Mouse (Mus musculus): Measurements from ENCODE around the gene Ybx2. TPM values are rescaled to one million over a fixed set of nuclear protein-coding genes. Genes with fewer than 3 reads are reported as not detected.

Gene Ybx2
- polyA plus RNA-seq, 1 experiment, result 76.4 TPM

DNA sequence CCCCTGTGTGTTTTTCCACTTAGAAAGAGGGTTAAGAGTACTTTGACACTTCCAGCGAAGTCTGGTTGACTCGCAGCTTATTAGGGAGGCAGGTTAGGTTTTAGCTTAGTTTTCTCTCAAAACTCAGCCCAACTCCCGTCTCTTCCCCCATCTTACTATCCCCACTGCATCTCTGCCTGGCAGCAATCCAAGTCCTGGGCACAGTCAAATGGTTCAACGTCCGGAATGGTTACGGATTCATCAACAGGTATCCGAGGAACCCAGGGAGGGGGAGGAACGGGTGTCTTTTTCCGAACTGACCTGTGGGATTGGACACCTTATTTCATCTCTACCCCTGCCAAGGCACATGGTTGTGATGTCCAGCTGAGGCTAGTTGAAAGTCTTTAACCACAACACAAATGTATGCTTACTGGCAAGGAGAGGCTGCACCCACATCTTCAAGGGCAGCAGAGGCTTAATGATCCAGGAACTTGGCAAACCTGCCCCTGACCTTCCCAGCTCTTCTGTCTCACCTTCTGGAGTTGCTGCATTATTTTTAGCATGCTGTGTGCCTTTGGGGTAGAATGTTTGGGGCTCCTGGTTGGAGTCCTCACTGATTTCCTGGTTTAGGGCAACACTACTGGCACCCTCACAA is 1.2 kb downstream of the Ybx2 start:
- Histone ChIP-seq H3K4me3 (ENCODE audit: insufficient read depth, low read depth, low read length) (peak overlapping the region; percentile 46), H3K27ac (replicated peaks; ENCODE audit: low read depth, low read length) (peak overlapping the region; percentile 47), H3K4me1 (ENCODE audit: control insufficient read depth, insufficient read depth, insufficient read length, low read length) (peaks cover 12% of the 10 kb centered on the region)

- 0 out of 2 replicates have a peak overlapping the region, but pooled peaks have one; percentile 46 for H3K4me3 ChIP-seq (ENCODE audit: insufficient read depth, low read depth, low read length)
- H3K4me1 ChIP-seq (ENCODE audit: control insufficient read depth, insufficient read depth, insufficient read length, low read length), result peaks cover 12% of the 10 kb centered on the region
- H3K27ac ChIP-seq (replicated peaks; ENCODE audit: low read depth, low read length), result peak overlapping the region; percentile 88
These were observed 1.8 kb downstream of the Ybx2 start for GRCm38 (mm10) chr11:69937385-69937784.

DNA sequence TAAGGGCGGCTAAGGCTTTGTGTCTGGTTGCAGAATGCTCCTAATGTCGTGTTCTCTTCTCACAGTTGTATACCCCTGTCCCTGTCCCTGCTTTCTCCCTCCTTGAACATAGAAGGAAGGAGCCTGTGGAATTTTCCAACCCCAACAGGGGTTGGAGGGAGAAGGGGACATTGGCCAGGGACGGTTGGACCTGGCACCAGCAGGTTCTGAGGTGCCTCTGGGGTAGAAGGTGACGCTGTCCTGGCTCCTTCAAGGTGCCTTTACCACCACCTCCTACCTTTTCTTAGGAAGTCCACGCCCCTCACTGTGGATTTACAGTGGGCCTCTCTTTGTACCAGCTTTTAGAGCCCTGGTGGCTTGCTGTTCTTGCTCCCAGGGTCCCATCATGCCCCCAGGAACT is 2.2 kb downstream of the Ybx2 start:
- Histone ChIP-seq H3K4me3 (ENCODE audit: insufficient read depth, low read depth, low read length) (no peak overlapping the region), H3K27ac (replicated peaks; ENCODE audit: low read depth, low read length) (peak overlapping the region; percentile 88), H3K4me1 (ENCODE audit: control insufficient read depth, insufficient read depth, insufficient read length, low read length) (peaks cover 12% of the 10 kb centered on the region)

DNA sequence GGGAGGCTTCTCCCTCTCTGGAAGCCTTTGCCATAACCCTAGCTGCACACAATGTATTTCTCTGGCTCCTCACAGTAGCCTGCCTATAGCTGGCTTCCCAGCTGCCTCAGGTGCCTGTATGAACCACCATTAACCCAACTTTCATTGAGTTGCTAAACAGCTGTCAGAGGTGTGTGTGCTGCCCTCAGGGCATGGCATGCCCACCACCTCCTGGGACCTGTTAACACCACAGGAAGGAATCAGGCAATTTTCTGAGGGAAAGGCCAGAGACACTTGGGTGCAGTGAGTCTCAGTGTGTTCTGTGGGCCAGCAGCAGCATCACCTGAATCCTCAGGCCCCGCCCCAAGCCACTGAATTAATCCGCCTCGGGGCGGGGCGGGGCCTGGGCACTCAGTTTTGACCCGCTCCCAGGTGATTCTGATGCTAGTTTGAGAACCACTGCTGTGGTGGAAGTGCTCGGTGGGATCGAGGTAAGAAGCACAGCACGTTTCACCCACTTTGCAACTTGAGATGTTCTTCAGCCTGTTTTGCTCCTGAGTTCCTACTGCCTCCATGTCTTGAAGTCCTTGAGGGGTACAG is 2.9 kb downstream of the Ybx2 start:
- H3K27ac ChIP-seq (replicated peaks; ENCODE audit: low read depth, low read length), result peak overlapping the region; percentile 88
- peaks cover 12% of the 10 kb centered on the region for H3K4me1 ChIP-seq (ENCODE audit: control insufficient read depth, insufficient read depth, insufficient read length, low read length)

GRCm38 (mm10) chr11:69939181-69939580 is 3.6 kb downstream of the Ybx2 start:
- Histone ChIP-seq H3K27ac (replicated peaks; ENCODE audit: low read depth, low read length) (peak overlapping the region; percentile 72), H3K4me1 (ENCODE audit: control insufficient read depth, insufficient read depth, insufficient read length, low read length) (peaks cover 12% of the 10 kb centered on the region), H3K4me3 (ENCODE audit: insufficient read depth, low read depth, low read length) (no peak overlapping the region)

More for the DNA sequence above, 2.9 kb downstream of the Ybx2 start:
- no peak overlapping the region for H3K4me3 ChIP-seq (ENCODE audit: insufficient read depth, low read depth, low read length)

GRCm38 (mm10) chr11:69939731-69940130 is 4.1 kb downstream of the Ybx2 start:
- peak overlapping the region; percentile 72 for H3K27ac ChIP-seq (replicated peaks; ENCODE audit: low read depth, low read length)
- H3K4me3 ChIP-seq (ENCODE audit: insufficient read depth, low read depth, low read length), result no peak overlapping the region
- peaks cover 15% of the 10 kb centered on the region for H3K4me1 ChIP-seq (ENCODE audit: control insufficient read depth, insufficient read depth, insufficient read length, low read length)

- Histone ChIP-seq H3K27ac (replicated peaks; ENCODE audit: low read depth, low read length) (no peak overlapping the region), H3K4me3 (ENCODE audit: insufficient read depth, low read depth, low read length) (no peak overlapping the region), H3K4me1 (ENCODE audit: control insufficient read depth, insufficient read depth, insufficient read length, low read length) (peaks cover 24% of the 10 kb centered on the region)
These were observed 5.4 kb downstream of the Ybx2 start for GRCm38 (mm10) chr11:69940962-69941361.

DNA sequence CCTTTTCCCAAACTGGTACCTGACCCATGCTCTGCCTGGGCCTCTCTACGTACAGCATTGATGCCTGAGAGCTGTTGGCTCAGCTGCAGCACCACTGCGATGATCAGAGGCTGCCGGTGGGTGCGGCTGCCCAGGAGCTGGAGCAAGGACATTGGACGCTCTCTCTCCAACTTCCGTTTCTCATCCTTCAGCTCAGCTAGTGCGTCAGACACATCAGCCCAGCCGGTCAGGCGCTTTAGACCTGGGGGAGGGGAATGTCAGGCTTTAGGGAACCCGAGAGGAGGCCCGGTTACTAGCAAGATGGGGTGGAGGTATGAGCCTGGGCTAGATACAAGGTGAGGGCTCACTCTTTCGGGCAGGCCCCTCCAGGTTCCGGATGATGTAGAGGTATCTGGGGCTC is 9.6 kb downstream of the Ybx2 start:
- peak overlapping the region; percentile 92 for H3K27ac ChIP-seq (replicated peaks; ENCODE audit: low read depth, low read length)
- H3K4me3 ChIP-seq (ENCODE audit: insufficient read depth, low read depth, low read length), result peak overlapping the region; percentile 77
- H3K4me1 ChIP-seq (ENCODE audit: control insufficient read depth, insufficient read depth, insufficient read length, low read length), result peaks cover 11% of the 10 kb centered on the region; the same call in 1 of the 2 replicates

DNA sequence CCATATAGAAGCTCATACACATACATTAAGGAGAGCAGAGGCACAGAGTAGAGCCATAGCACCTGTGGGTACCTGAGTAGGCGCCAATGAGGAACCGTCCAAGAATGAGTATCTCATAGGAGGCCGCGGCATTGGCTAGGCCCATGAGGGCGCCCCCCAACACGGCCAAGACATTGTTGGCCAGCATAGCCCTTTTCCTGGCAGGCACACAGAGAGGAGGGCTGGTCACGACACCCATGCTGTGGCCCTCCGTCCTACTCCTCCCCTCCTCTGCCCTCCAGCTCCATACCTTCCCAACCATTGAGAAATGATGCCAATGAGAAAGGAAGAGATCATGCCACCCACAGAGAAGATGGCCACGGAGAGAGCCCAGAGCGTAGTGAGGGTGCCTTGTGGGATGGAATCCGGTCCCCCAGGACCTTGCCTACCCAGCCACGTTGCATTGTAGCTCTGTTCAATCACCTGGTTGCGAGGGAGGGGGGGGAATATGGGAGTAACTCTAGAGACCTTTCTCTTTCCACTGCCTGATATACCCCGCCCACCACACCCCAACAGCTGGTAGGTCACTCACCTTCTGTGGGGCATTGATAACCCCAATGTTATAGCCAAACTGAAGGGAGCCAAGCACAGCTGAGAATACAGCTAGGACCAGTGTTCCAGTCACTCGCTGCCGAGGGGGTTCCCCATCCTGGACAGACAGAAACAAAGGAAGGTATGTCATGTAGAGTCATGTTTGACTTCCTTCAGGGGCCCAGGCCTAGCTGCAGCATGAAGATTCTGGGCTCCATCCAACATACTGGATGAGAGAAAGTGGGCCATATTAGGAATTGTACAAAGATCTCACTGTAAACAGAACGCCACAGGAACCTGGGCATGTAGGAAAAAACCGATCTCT is 10.6 kb downstream of the Ybx2 start:
- Histone ChIP-seq H3K4me1 (ENCODE audit: control insufficient read depth, insufficient read depth, insufficient read length, low read length) (peaks cover 11% of the 10 kb centered on the region; the same call in 1 of the 2 replicates), H3K27ac (replicated peaks; ENCODE audit: low read depth, low read length) (peak overlapping the region; percentile 92)

DNA sequence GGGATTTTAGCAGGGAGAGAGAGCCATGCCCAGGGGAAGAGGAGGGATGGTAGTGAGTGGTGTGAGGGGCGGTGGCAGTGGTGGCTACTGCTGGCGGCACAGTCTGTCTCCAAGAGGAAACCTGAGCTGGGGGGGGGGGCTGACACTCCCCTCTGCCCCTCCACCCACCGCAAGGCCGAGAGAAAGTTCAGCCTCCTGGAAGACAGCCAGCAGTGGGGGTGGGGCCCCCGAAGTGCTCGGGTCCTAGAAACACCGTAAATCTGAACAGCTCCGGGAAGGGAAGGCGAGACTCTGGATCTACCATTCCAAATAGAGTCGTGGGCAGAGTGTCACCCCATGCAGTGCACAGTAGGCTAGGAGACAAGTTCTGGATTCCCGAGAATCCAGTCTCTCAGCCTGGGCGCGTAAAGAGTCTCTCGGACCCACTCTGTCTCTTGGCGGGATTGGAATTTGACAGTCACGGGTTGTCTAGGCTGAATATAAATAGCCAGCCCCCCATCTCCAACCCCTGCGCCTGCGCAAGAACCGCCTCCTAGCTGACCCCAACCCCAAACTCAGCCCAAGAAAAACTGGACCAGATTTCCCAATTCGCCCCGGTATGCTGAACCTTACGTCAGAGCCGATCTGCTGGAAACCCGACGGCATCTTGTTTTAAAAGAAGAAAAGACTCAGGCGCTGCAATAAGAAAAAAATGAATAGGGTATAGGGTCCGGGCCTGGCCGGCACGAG is 11.9 kb downstream of the Ybx2 start:
- peaks cover 11% of the 10 kb centered on the region; the same call in 1 of the 2 replicates for H3K4me1 ChIP-seq (ENCODE audit: control insufficient read depth, insufficient read depth, insufficient read length, low read length)
- H3K4me3 ChIP-seq (ENCODE audit: insufficient read depth, low read depth, low read length), result peak overlapping the region; percentile 77
- H3K27ac ChIP-seq (replicated peaks; ENCODE audit: low read depth, low read length), result peak overlapping the region; percentile 92

More for the DNA sequence above, 10.6 kb downstream of the Ybx2 start:
- peak overlapping the region; percentile 77 for H3K4me3 ChIP-seq (ENCODE audit: insufficient read depth, low read depth, low read length)

- Histone ChIP-seq H3K27ac (replicated peaks; ENCODE audit: low read depth, low read length) (peak within 1 kb of the TSS; percentile 92), H3K4me1 (ENCODE audit: control insufficient read depth, insufficient read depth, insufficient read length, low read length) (peaks cover 11% of the 10 kb centered on the region; the same call in 1 of the 2 replicates), H3K4me3 (ENCODE audit: insufficient read depth, low read depth, low read length) (peak within 1 kb of the TSS; percentile 77)
These were observed 12.6 kb downstream of the Ybx2 start, which contains the start of gene Slc2a4 for GRCm38 (mm10) chr11:69948066-69948762. Slc2a4 (minus strand) TSS chr11:69948188.

GRCm38 (mm10) chr11:69948763-69949150 is 13.2 kb downstream of the Ybx2 start:
- Histone ChIP-seq H3K4me1 (ENCODE audit: control insufficient read depth, insufficient read depth, insufficient read length, low read length) (peaks cover 11% of the 10 kb centered on the region; the same call in 1 of the 2 replicates), H3K4me3 (ENCODE audit: insufficient read depth, low read depth, low read length) (peak overlapping the region; percentile 77), H3K27ac (replicated peaks; ENCODE audit: low read depth, low read length) (peak overlapping the region; percentile 67)

- H3K4me3 ChIP-seq (ENCODE audit: insufficient read depth, low read depth, low read length), result no peak overlapping the region
- no peaks in the 10 kb centered on the region for H3K4me1 ChIP-seq (ENCODE audit: control insufficient read depth, insufficient read depth, insufficient read length, low read length)
- H3K27ac ChIP-seq (replicated peaks; ENCODE audit: low read depth, low read length), result no peak overlapping the region
These were observed 15.3 kb downstream of the Ybx2 start for GRCm38 (mm10) chr11:69950807-69951459.

- Histone ChIP-seq H3K4me3 (ENCODE audit: insufficient read depth, low read depth, low read length) (no peak overlapping the region), H3K27ac (replicated peaks; ENCODE audit: low read depth, low read length) (no peak overlapping the region), H3K4me1 (ENCODE audit: control insufficient read depth, insufficient read depth, insufficient read length, low read length) (no peaks in the 10 kb centered on the region)
These were observed 16.7 kb downstream of the Ybx2 start for GRCm38 (mm10) chr11:69952274-69952673.

Data from brown adipose tissue, adult 24 weeks (tissue).